Mouse (Mus musculus) effector memory CD4-positive, alpha-beta T cell, adult 5 months (primary cell): ENCODE data around the gene Polk. TPM values are rescaled to one million over a fixed set of nuclear protein-coding genes. Genes with fewer than 3 reads are reported as not detected.

ENCODE experiments used
- polyA plus RNA-seq: library from polyadenylated mRNA; unstranded; fragments of 100-300 nt; shearing (Covaris generic); gene quantifications from one replicate; pipeline ENCODE4 v1.2.1, GENCODE M21; 2017

Polk gene
- 12.3 TPM for polyA plus RNA-seq

GRCm38 (mm10) chr13:96542081-96542889 is at the start of gene Polk, which contains the start of gene Col4a3bp:
TSS of gene Polk (minus strand) at chr13:96542579.
TSS of gene Col4a3bp (plus strand) at chr13:96542618.

GRCm38 (mm10) chr13:96490433-96490832 is 51.9 kb downstream of the Polk start, which contains the start of gene Gm17622:
TSS of gene Gm17622 (plus strand) at chr13:96490733.

GRCm38 (mm10) chr13:96470957-96471356 is 71.4 kb downstream of the Polk start, which contains the start of gene Ankdd1b:
TSS of gene Ankdd1b (minus strand) at chr13:96471198.

Other genes starting within 250 kb of the Polk start
- 20.2 TPM for gene Poc5, start 154.3 kb downstream of the Polk start, polyA plus RNA-seq
- gene Ankdd1b, start 71.4 kb downstream of the Polk start, polyA plus RNA-seq = not detected
- not detected for gene Gm17622, start 51.8 kb downstream of the Polk start, polyA plus RNA-seq
- 47.4 TPM for gene Col4a3bp, start within 50 bp of the Polk start, polyA plus RNA-seq
- 159 TPM for gene Hmgcr, start 128.4 kb upstream of the Polk start, polyA plus RNA-seq
- gene Ankrd31, start 205.7 kb upstream of the Polk start, polyA plus RNA-seq = not detected